Mouse (Mus musculus) MEL (cell line): ENCODE data around the gene Polr1e. TPM values are rescaled to one million over a fixed set of nuclear protein-coding genes. Genes with fewer than 3 reads are reported as not detected.

Experiments used
- DNase-seq: peaks from one replicate; pipeline ENCODE4 v3.0.0; 2011; ENCODE audit warnings: low read depth, low spot score
- H3K27ac ChIP-seq: 2 replicates; pipeline ENCODE4 v1.5.1; 2012; ENCODE audit warnings: low read depth, mild to moderate bottlenecking, control low read depth, low read length, moderate library complexity; ENCODE audit not compliant: control insufficient read depth
- H3K27me3 ChIP-seq, 2 experiments: fragments of 150-350 bp in 1 of 2; sonication (generic) in 1 of 2; 2 replicates each; pipeline ENCODE4 v1.6.1; 2012; ENCODE audit warnings: low read length in 2 of 2, mild to moderate bottlenecking in 2 of 2, improper control_type of control experiment in 1 of 2, moderate library complexity in 1 of 2; ENCODE audit not compliant: insufficient read depth in 2 of 2, control insufficient read depth in 1 of 2
- H3K36me3 ChIP-seq, 2 experiments: 2 replicates each; pipeline ENCODE4 v1.6.1; 2012 to 2014; ENCODE audit warnings: low read length in 2 of 2, improper control_type of control experiment in 1 of 2, inconsistent platforms in 1 of 2, mild to moderate bottlenecking in 1 of 2; ENCODE audit not compliant: insufficient read depth in 2 of 2, control insufficient read depth in 1 of 2
- H3K4me1 ChIP-seq, 2 experiments: fragments of 150-350 bp in 1 of 2; sonication (generic) in 1 of 2; 2 replicates each; pipeline ENCODE4 v1.6.1; 2012; ENCODE audit warnings: low read length in 2 of 2, improper control_type of control experiment in 1 of 2, mild to moderate bottlenecking in 1 of 2; ENCODE audit not compliant: insufficient read depth in 2 of 2, control insufficient read depth in 1 of 2
- H3K4me3 ChIP-seq, 2 experiments: fragments of 150-350 bp in 1 of 2; sonication (generic) in 1 of 2; 2 replicates each; pipeline ENCODE4 v1.5.1; 2012; ENCODE audit warnings: low read depth in 2 of 2, low read length in 2 of 2, mild to moderate bottlenecking in 2 of 2, moderate library complexity in 2 of 2, control low read depth in 1 of 2, improper control_type of control experiment in 1 of 2; ENCODE audit not compliant: control insufficient read depth in 1 of 2, insufficient read depth in 1 of 2
- H3K79me2 ChIP-seq: 2 replicates; pipeline ENCODE4 v1.6.1; 2012; ENCODE audit warnings: mild to moderate bottlenecking, low read length, moderate library complexity; ENCODE audit not compliant: control insufficient read depth, poor library complexity, insufficient read depth
- H3K9ac ChIP-seq: 2 replicates; pipeline ENCODE4 v1.6.1; 2012; ENCODE audit warnings: low read depth, mild to moderate bottlenecking, control low read depth, low read length, moderate library complexity; ENCODE audit not compliant: control insufficient read depth, poor library complexity, severe bottlenecking
- H3K9me3 ChIP-seq: fragments of 150-350 bp; sonication (generic); replicated peaks from 2 replicates; pipeline ENCODE4 v1.6.1; 2012; ENCODE audit warnings: mild to moderate bottlenecking, low read length, improper control_type of control experiment, moderate library complexity; ENCODE audit not compliant: insufficient read depth
- BHLHE40 ChIP-seq: IDR thresholded peaks from 2 replicates; pipeline ENCODE4 v1.6.1; 2012; ENCODE audit warnings: low read depth, mild to moderate bottlenecking, inconsistent platforms, low read length, improper control_type of control experiment, borderline replicate concordance
- CHD1 ChIP-seq: IDR thresholded peaks from 2 replicates; pipeline ENCODE4 v1.6.1; 2012; ENCODE audit warnings: low read depth, mild to moderate bottlenecking, inconsistent platforms, low read length, improper control_type of control experiment
- E2F4 ChIP-seq: IDR thresholded peaks from 2 replicates; pipeline ENCODE4 v1.6.1; 2011; ENCODE audit warnings: low read depth, low read length, improper control_type of control experiment, borderline replicate concordance
- ELF1 ChIP-seq: IDR thresholded peaks from 2 replicates; pipeline ENCODE4 v1.6.1; 2014; ENCODE audit warnings: low read depth, mild to moderate bottlenecking, inconsistent platforms, low read length, improper control_type of control experiment, moderate library complexity
- EP300 ChIP-seq, 2 experiments: IDR thresholded peaks; 2 replicates each; pipeline ENCODE4 v1.6.1; 2011; ENCODE audit warnings: improper control_type of control experiment in 2 of 2, low read length in 2 of 2, low read depth in 1 of 2, mild to moderate bottlenecking in 1 of 2
- ETS1 ChIP-seq: IDR thresholded peaks from 2 replicates; pipeline ENCODE4 v1.6.1; 2012; ENCODE audit warnings: low read depth, mild to moderate bottlenecking, inconsistent platforms, low read length, improper control_type of control experiment, moderate library complexity
- GABPA ChIP-seq: IDR thresholded peaks from 2 replicates; pipeline ENCODE4 v1.6.1; 2012; ENCODE audit warnings: low read depth, mild to moderate bottlenecking, inconsistent platforms, low read length, improper control_type of control experiment, moderate library complexity
- GATA1 ChIP-seq: IDR thresholded peaks from 2 replicates; pipeline ENCODE4 v1.6.1; 2011; ENCODE audit warnings: low read depth, low read length, improper control_type of control experiment
- KAT2A ChIP-seq: conservative IDR thresholded peaks from 2 replicates; pipeline ENCODE4 v1.6.1; 2012; ENCODE audit warnings: low read depth, low read length, improper control_type of control experiment, inconsistent platforms
- MAX ChIP-seq: IDR thresholded peaks from 2 replicates; pipeline ENCODE4 v1.6.1; 2011; ENCODE audit warnings: low read length, improper control_type of control experiment
- MAZ ChIP-seq: IDR thresholded peaks from 2 replicates; pipeline ENCODE4 v1.6.1; 2012; ENCODE audit warnings: low read depth, mild to moderate bottlenecking, inconsistent platforms, low read length, improper control_type of control experiment
- MYB ChIP-seq: IDR thresholded peaks from 2 replicates; pipeline ENCODE4 v1.6.1; 2011; ENCODE audit warnings: mild to moderate bottlenecking, low read depth, low read length, improper control_type of control experiment
- NELFE ChIP-seq: IDR thresholded peaks from 2 replicates; pipeline ENCODE4 v1.6.1; 2011; ENCODE audit warnings: low read depth, low read length, improper control_type of control experiment
- POLR2AphosphoS2 ChIP-seq: IDR thresholded peaks from 2 replicates; pipeline ENCODE4 v1.6.1; 2011; ENCODE audit warnings: low read length, improper control_type of control experiment
- RCOR1 ChIP-seq: IDR thresholded peaks from 2 replicates; pipeline ENCODE4 v1.6.1; 2012; ENCODE audit warnings: low read depth, mild to moderate bottlenecking, inconsistent platforms, low read length, improper control_type of control experiment
- TAL1 ChIP-seq: IDR thresholded peaks from 2 replicates; pipeline ENCODE4 v1.6.1; 2012; ENCODE audit warnings: mild to moderate bottlenecking, inconsistent platforms, low read length, moderate library complexity, mixed read lengths
- TBP ChIP-seq: IDR thresholded peaks from 2 replicates; pipeline ENCODE4 v1.8.0; 2011; ENCODE audit warnings: low read depth, low read length, improper control_type of control experiment
- TCF12 ChIP-seq: IDR thresholded peaks from 2 replicates; pipeline ENCODE4 v1.6.1; 2014; ENCODE audit warnings: low read depth, mild to moderate bottlenecking, inconsistent platforms, low read length, improper control_type of control experiment, moderate library complexity
- USF1 ChIP-seq: IDR thresholded peaks from 2 replicates; pipeline ENCODE4 v1.6.1; 2014; ENCODE audit warnings: low read depth, mild to moderate bottlenecking, inconsistent platforms, low read length, improper control_type of control experiment, moderate library complexity
- ZC3H11A ChIP-seq: IDR thresholded peaks from 2 replicates; pipeline ENCODE4 v1.6.1; 2012; ENCODE audit warnings: low read depth, mild to moderate bottlenecking, inconsistent platforms, low read length, improper control_type of control experiment
- ZKSCAN1 ChIP-seq: IDR thresholded peaks from 2 replicates; pipeline ENCODE4 v1.6.1; 2012; ENCODE audit warnings: low read depth, mild to moderate bottlenecking, inconsistent platforms, low read length, improper control_type of control experiment, moderate library complexity
- ZMIZ1 ChIP-seq: IDR thresholded peaks from 2 replicates; pipeline ENCODE4 v1.6.1; 2012; ENCODE audit warnings: low read depth, mild to moderate bottlenecking, inconsistent platforms, low read length, improper control_type of control experiment, moderate library complexity
- polyA plus RNA-seq, 2 experiments: library from polyadenylated mRNA; stranded (reverse) in 1 of 2; unstranded in 1 of 2; fragments of >175 nt in 1 of 2; fragments of >200 nt in 1 of 2; gene quantifications; 2 replicates each; pipeline versions ENCODE4 v1.2.1 to v1.2.4; 2012; ENCODE audit warnings: low replicate concordance in 2 of 2, low read depth in 1 of 2; ENCODE audit not compliant: insufficient read length in 2 of 2, insufficient read depth in 1 of 2, missing spikeins in 1 of 2
- total RNA-seq: library from RNA; depleted of rRNA; stranded (reverse); fragments of 300-350 nt; gene quantifications from 2 replicates; pipeline ENCODE4 v1.2.3, GENCODE M21; 2012

The Polr1e gene
- total and polyA plus RNA-seq, 3 experiments: 40.8 to 51.5 TPM; not detected in 1

GRCm38 (mm10) chr4:44994776-44995175, 23.6 kb upstream of the Polr1e start:
- no peak overlapping the region for H3K9ac ChIP-seq
- H3K27ac ChIP-seq: no peak overlapping the region
- H3K9me3 ChIP-seq: no peaks in the 10 kb centered on the region
- no peaks in the 10 kb centered on the region for H3K36me3 ChIP-seq
- DNase-seq: no peak
- no peaks in the 10 kb centered on the region for H3K27me3 ChIP-seq
- H3K79me2 ChIP-seq: no peaks in the 10 kb centered on the region
- no peaks in the 10 kb centered on the region; a peak in 1 of 4 replicates for H3K4me1 ChIP-seq
- H3K4me3 ChIP-seq: no peak overlapping the region
- no peak for TF ChIP-seq GATA1
- TF ChIP-seq TBP: no peak
- no peak for TF ChIP-seq TAL1
- no peak for TF ChIP-seq RCOR1
- TF ChIP-seq TCF12: no peak
- no peak for TF ChIP-seq EP300 (IDR thresholded peaks at IDR 0.05; ENCODE audit: low read depth in 1 of 2, low read length in 2 of 2)
- TF ChIP-seq ELF1: no peak
- TF ChIP-seq MAX: no peak
- no peak for TF ChIP-seq E2F4
- no peak for TF ChIP-seq ZC3H11A
- no peak for TF ChIP-seq POLR2AphosphoS2
- TF ChIP-seq ZKSCAN1: no peak
- no peak for TF ChIP-seq GABPA
- no peak for TF ChIP-seq ZMIZ1
- no peak for TF ChIP-seq CHD1
- no peak for TF ChIP-seq MYB
- TF ChIP-seq BHLHE40: no peak
- no peak for TF ChIP-seq KAT2A
- TF ChIP-seq MAZ: no peak
- TF ChIP-seq NELFE: no peak

GRCm38 (mm10) chr4:44998071-44998470, 20.3 kb upstream of the Polr1e start:
- Histone ChIP-seq H3K27ac (no peak overlapping the region), H3K36me3 (no peaks in the 10 kb centered on the region), H3K9me3 (no peaks in the 10 kb centered on the region), H3K79me2 (no peaks in the 10 kb centered on the region), H3K9ac (no peak overlapping the region), H3K4me3 (no peak overlapping the region), H3K4me1 (no peaks in the 10 kb centered on the region; a peak in 1 of 4 replicates), H3K27me3 (no peaks in the 10 kb centered on the region)
- no peak for TF ChIP-seq NELFE
- TF ChIP-seq USF1: no peak
- TF ChIP-seq GABPA: no peak
- no peak for TF ChIP-seq ETS1
- no peak for DNase-seq
